Mouse (Mus musculus) C2C12 (cell line): Measurements from ENCODE around the gene D630003M21Rik. TPM values are rescaled to one million over a fixed set of nuclear protein-coding genes. Genes with fewer than 3 reads are reported as not detected.

Experiments used
- H3K27me3 ChIP-seq: one replicate; pipeline ENCODE4 v1.6.1; 2011; ENCODE audit not compliant: control insufficient read depth, insufficient read depth, insufficient read length
- H3K36me3 ChIP-seq: one replicate; pipeline ENCODE4 v1.6.1; 2011; ENCODE audit not compliant: control insufficient read depth, insufficient read depth
- H3K4me3 ChIP-seq: one replicate; pipeline ENCODE4 v1.5.1; 2011; ENCODE audit warnings: mild to moderate bottlenecking, control low read depth; ENCODE audit not compliant: poor library complexity, insufficient read depth, severe bottlenecking
- H3K79me2 ChIP-seq: one replicate; pipeline ENCODE4 v1.6.1; 2011; ENCODE audit not compliant: control insufficient read depth, insufficient read depth
- H3K79me3 ChIP-seq: one replicate; pipeline ENCODE4 v1.6.1; 2011; ENCODE audit warnings: low read depth, control low read depth
- H3ac ChIP-seq: one replicate; pipeline ENCODE3; 2011; ENCODE audit warnings: low read depth; ENCODE audit not compliant: control insufficient read depth, insufficient read length
- CEBPB ChIP-seq: IDR thresholded peaks from one replicate; pipeline ENCODE4 v1.6.1; 2011; ENCODE audit warnings: low read depth, mild to moderate bottlenecking, control low read depth, moderate library complexity
- CTCF ChIP-seq: IDR thresholded peaks from one replicate; pipeline ENCODE4 v1.5.1; 2011; ENCODE audit not compliant: control insufficient read depth, insufficient read depth, insufficient read length
- FOSL1 ChIP-seq: IDR thresholded peaks from one replicate; pipeline ENCODE4 v1.8.0; 2011; ENCODE audit warnings: mild to moderate bottlenecking, low read length; ENCODE audit not compliant: poor library complexity, insufficient read depth, severe bottlenecking
- MAX ChIP-seq: IDR thresholded peaks from one replicate; pipeline ENCODE4 v1.6.1; 2011; ENCODE audit warnings: mild to moderate bottlenecking, control low read depth
- MYOD1 ChIP-seq: IDR thresholded peaks from one replicate; pipeline ENCODE4 v1.6.1; 2011; ENCODE audit warnings: low read depth; ENCODE audit not compliant: control insufficient read depth, insufficient read length
- MYOG ChIP-seq: IDR thresholded peaks from one replicate; pipeline ENCODE4 v1.6.1; 2011; ENCODE audit not compliant: control insufficient read depth, insufficient read length; ENCODE audit errors: extremely low read depth
- USF1 ChIP-seq: IDR thresholded peaks from one replicate; pipeline ENCODE4 v1.6.1; 2011; ENCODE audit warnings: low read depth, mild to moderate bottlenecking, control low read depth, moderate library complexity
- polyA plus RNA-seq: library from polyadenylated mRNA; unstranded; fragments of >200 nt; fragmentation: generic; extraction: Trizol; gene quantifications from one replicate; pipeline ENCODE4 v1.2.1, GENCODE M21; 2012; ENCODE audit warnings: missing spikeins

D630003M21Rik gene
- polyA plus RNA-seq, 1 experiment = 0.01 TPM

GRCm38 (mm10) chr2:158231071-158231470 is 2.0 kb upstream of the D630003M21Rik start:
- H3K4me3 ChIP-seq = no peak overlapping the region
- no peaks in the 10 kb centered on the region for H3K79me3 ChIP-seq
- H3ac ChIP-seq = no peak overlapping the region
- no peaks in the 10 kb centered on the region for H3K27me3 ChIP-seq
- no peaks in the 10 kb centered on the region for H3K36me3 ChIP-seq
- H3K79me2 ChIP-seq = no peaks in the 10 kb centered on the region
- TF ChIP-seq MYOD1 = no peak
- no peak for TF ChIP-seq FOSL1
- TF ChIP-seq USF1 = no peak
- no peak for TF ChIP-seq MAX
- TF ChIP-seq MYOG = no peak
- no peak for TF ChIP-seq CTCF
- TF ChIP-seq CEBPB = no peak

GRCm38 (mm10) chr2:158230617-158231016 is 1.6 kb upstream of the D630003M21Rik start:
- Histone ChIP-seq H3K36me3 (no peaks in the 10 kb centered on the region), H3K4me3 (no peak overlapping the region), H3K27me3 (no peaks in the 10 kb centered on the region), H3K79me3 (no peaks in the 10 kb centered on the region), H3ac (no peak overlapping the region), H3K79me2 (no peaks in the 10 kb centered on the region)
- TF ChIP-seq MYOD1 = no peak
- TF ChIP-seq FOSL1 = no peak
- no peak for TF ChIP-seq CTCF
- TF ChIP-seq MAX = no peak
- TF ChIP-seq MYOG = no peak
- TF ChIP-seq USF1 = no peak
- TF ChIP-seq CEBPB = no peak

DNA sequence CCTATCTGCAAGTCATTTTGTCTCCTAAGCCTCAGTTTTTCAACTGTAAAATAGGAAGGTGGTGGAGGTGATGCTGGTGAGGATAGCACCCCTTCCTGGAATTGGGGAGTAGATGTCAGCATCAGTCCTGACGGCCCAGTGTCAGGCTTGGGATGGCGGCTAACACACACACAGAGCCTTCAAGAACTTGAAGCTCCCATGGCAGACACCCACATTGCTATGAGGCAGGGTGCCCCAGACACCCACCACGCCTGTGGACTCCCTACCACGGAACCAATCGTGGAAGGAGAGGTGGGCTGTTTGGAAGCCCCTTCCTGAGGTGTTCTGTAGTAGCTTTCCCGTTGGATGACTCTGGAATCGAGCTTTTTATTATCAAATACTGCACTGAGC is 476 bp upstream of the D630003M21Rik start:
- H3K27me3 ChIP-seq = no peaks in the 10 kb centered on the region
- no peaks in the 10 kb centered on the region for H3K79me2 ChIP-seq
- H3K4me3 ChIP-seq = no peak overlapping the region
- H3ac ChIP-seq = no peak overlapping the region
- H3K36me3 ChIP-seq = no peaks in the 10 kb centered on the region
- TF ChIP-seq MYOG = no peak
- TF ChIP-seq CTCF = no peak
- TF ChIP-seq CEBPB = no peak
- no peak for TF ChIP-seq MAX
- no peak for TF ChIP-seq FOSL1
- no peak for TF ChIP-seq MYOD1
- no peak for TF ChIP-seq USF1
- no peaks in the 10 kb centered on the region for H3K79me3 ChIP-seq

DNA sequence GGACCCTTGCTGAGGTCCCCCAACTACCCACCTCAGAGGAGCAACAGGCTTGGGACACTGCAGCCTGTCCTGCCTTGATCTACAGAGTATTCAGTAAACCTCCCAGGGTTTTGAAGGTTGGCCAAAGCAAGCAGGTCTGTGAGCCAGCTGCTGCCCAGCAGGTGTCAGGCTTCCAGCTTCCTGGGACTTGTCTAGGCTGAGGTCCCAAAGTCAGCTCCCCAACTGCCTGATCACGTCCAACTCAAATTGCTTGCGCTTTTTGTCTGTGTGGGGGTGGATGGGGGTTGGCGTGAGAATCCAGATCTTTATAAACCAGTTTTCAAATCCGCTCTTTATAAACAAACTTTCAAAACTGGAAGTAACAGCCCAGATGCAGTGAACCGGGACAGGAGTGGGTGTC is 3.7 kb downstream of the D630003M21Rik start:
- TF ChIP-seq MYOD1 = no peak
- no peak for TF ChIP-seq MYOG
- TF ChIP-seq CTCF = peak; percentile 26
- no peak overlapping the region for H3K4me3 ChIP-seq

DNA sequence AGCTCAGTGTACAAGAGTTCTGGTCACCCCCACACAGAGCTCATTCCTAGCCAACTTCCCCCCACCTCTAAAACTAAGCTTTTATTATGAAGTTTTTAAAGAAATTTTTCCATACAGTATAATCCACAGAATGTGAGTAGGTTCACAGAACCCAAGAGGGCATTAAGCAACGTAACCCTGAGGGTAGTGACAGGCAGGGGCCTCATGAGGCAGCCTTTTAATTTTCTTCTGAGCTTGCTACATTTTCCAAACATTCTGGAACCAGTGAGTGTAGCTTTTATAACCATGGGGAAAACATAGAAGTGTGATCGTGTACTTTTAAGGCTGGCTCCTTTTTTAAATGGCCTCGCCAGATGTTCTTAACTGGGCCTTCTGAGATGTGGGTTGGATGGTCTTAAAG is 5.5 kb downstream of the D630003M21Rik start:
- H3K27me3 ChIP-seq = no peaks in the 10 kb centered on the region
- TF ChIP-seq CTCF (no peak), MYOG (no peak), MYOD1 (no peak), FOSL1 (no peak), USF1 (no peak), CEBPB (no peak)

More for the DNA sequence above, 3.7 kb downstream of the D630003M21Rik start:
- no peaks in the 10 kb centered on the region for H3K79me3 ChIP-seq
- H3K27me3 ChIP-seq = no peaks in the 10 kb centered on the region
- no peaks in the 10 kb centered on the region for H3K79me2 ChIP-seq
- no peaks in the 10 kb centered on the region for H3K36me3 ChIP-seq
- no peak overlapping the region for H3ac ChIP-seq

DNA sequence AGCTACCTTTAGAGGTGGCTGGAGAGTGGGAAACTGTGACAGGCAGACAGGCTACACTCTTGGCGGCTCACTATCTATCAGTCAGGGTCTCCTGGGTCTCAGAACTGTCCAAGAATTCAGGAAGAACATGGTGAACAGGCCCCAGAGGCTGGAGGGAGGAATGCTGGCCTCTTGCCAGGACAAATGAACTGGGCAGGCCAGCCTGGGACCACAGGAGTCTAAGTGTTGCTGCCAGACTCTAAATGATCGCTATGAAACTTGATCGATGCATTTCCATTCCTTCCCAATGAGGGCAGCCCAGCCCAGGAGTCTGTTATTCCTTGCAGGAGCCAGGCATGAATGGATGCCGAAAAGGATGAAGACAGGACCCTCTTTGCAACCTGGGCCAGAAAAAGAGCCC is 6.4 kb downstream of the D630003M21Rik start:
- Histone ChIP-seq H3K27me3 (no peaks in the 10 kb centered on the region), H3ac (no peak overlapping the region), H3K4me3 (no peak overlapping the region), H3K79me2 (no peaks in the 10 kb centered on the region), H3K79me3 (no peaks in the 10 kb centered on the region), H3K36me3 (no peaks in the 10 kb centered on the region)
- TF ChIP-seq MYOD1 (no peak), MAX (no peak), FOSL1 (no peak), CTCF (no peak), MYOG (no peak), USF1 (no peak), CEBPB (no peak)

More for the DNA sequence above, 5.5 kb downstream of the D630003M21Rik start:
- no peak overlapping the region for H3K4me3 ChIP-seq
- no peaks in the 10 kb centered on the region for H3K79me3 ChIP-seq
- H3K79me2 ChIP-seq = no peaks in the 10 kb centered on the region
- H3ac ChIP-seq = no peak overlapping the region
- no peaks in the 10 kb centered on the region for H3K36me3 ChIP-seq
